Mouse (Mus musculus): ENCODE results near the gene Ccdc136.

GRCm38 (mm10) chr6:29388052-29388518, 8.0 kb upstream of the Ccdc136 start, which contains the start of gene Opn1sw:
- TF ChIP-seq CTCF (IDR thresholded peaks at IDR 0.05; ENCODE audit: low read depth, low read length) (no peak), POLR2AphosphoS5 (IDR thresholded peaks at IDR 0.05; ENCODE audit: insufficient replicate concordance, low read depth, low read length) (no peak), TAL1 (conservative IDR thresholded peaks at IDR 0.05; ENCODE audit: low read depth, low read length) (no peak)

Measured in G1E (cell line).